Mouse (Mus musculus) megakaryocyte progenitor cell, adult 5-6 weeks (primary cell): ENCODE results near the gene Blmh. TPM values are rescaled to one million over a fixed set of nuclear protein-coding genes. Genes with fewer than 3 reads are reported as not detected.
A peak's percentile ranks its signal among the peaks of the same experiment; 100 is the strongest.
"Not testable (repeated sequence)": the region's sequence is repeated elsewhere in the genome, so short reads cannot be mapped to it uniquely, and the experiment has no call there.

Experiments used
- ATAC-seq: replicated peaks from 2 replicates; pipeline ENCODE4 v1.8.0; 2016; ENCODE audit warnings: mild to moderate bottlenecking, moderate TSS enrichment, inconsistent platforms; ENCODE audit not compliant: poor library complexity
- total RNA-seq, 2 experiments: library from RNA; stranded (forward) in 1 of 2; stranded (reverse) in 1 of 2; fragments of 157-497, 149-512 nt in 1 of 2; fragments of 200-1000 nt in 1 of 2; gene quantifications; 2 replicates each; pipeline versions ENCODE4 v1.2.3 to v1.2.4; 2015 to 2017

Blmh gene
- total RNA-seq, 2 experiments from 2014 or later: 63.5 to 196 TPM

GRCm38 (mm10) chr11:76916539-76917229 lies 7.9 kb upstream of the Blmh start:
- ATAC-seq: peak; percentile 66

GRCm38 (mm10) chr11:76917230-76917548 lies 7.4 kb upstream of the Blmh start:
- ATAC-seq: no peak

- ATAC-seq: no peak
Measured at GRCm38 (mm10) chr11:76920607-76921006, 4.0 kb upstream of the Blmh start.

GRCm38 (mm10) chr11:76928586-76928985 lies 4.0 kb downstream of the Blmh start:
- not testable (repeated sequence) for ATAC-seq

GRCm38 (mm10) chr11:76933209-76933608 lies 8.6 kb downstream of the Blmh start:
- ATAC-seq: no peak

GRCm38 (mm10) chr11:76936578-76936977 lies 12.0 kb downstream of the Blmh start:
- ATAC-seq: no peak

GRCm38 (mm10) chr11:76944839-76945238 lies 20.2 kb downstream of the Blmh start:
- ATAC-seq: no peak

- peak; percentile 99 for ATAC-seq
Measured at GRCm38 (mm10) chr11:76945386-76946202, 21.0 kb downstream of the Blmh start.

GRCm38 (mm10) chr11:76946203-76946585 lies 21.6 kb downstream of the Blmh start:
- no peak for ATAC-seq

- ATAC-seq: no peak
Measured at GRCm38 (mm10) chr11:76953536-76953935, 28.9 kb downstream of the Blmh start.

- ATAC-seq: peak; percentile 31; the same call in 1 of the 2 replicates
Measured at GRCm38 (mm10) chr11:76965703-76966102, 41.1 kb downstream of the Blmh start.

- no peak for ATAC-seq
Measured at GRCm38 (mm10) chr11:76970328-76970727, 45.7 kb downstream of the Blmh start.

GRCm38 (mm10) chr11:76974680-76975319 lies 50.2 kb downstream of the Blmh start:
- no peak for ATAC-seq

GRCm38 (mm10) chr11:76981570-76982141 lies 57.0 kb downstream of the Blmh start:
- ATAC-seq: no peak

- ATAC-seq: no peak
Measured at GRCm38 (mm10) chr11:76982415-76982814, 57.8 kb downstream of the Blmh start.

GRCm38 (mm10) chr11:76983641-76984040 lies 59.0 kb downstream of the Blmh start:
- ATAC-seq: peak; percentile 93

GRCm38 (mm10) chr11:76984173-76984572 lies 59.6 kb downstream of the Blmh start:
- peak; percentile 13 for ATAC-seq

GRCm38 (mm10) chr11:76990839-76991238 lies 66.2 kb downstream of the Blmh start:
- ATAC-seq: peak; percentile 64

GRCm38 (mm10) chr11:76992886-76993285 lies 68.3 kb downstream of the Blmh start:
- peak; percentile 62 for ATAC-seq

- ATAC-seq: peak; percentile 47
Measured at GRCm38 (mm10) chr11:76995966-76996672, 71.5 kb downstream of the Blmh start.

- peak; percentile 70 for ATAC-seq
Measured at GRCm38 (mm10) chr11:76997305-76997704, 72.7 kb downstream of the Blmh start.
